Mouse (Mus musculus) G1E (cell line): ENCODE data around the gene Gm11011. TPM values are rescaled to one million over a fixed set of nuclear protein-coding genes. Genes with fewer than 3 reads are reported as not detected.

Experiments used
- ATAC-seq: 2 replicates; pipeline ENCODE4 v1.8.0; 2016; ENCODE audit warnings: mild to moderate bottlenecking; ENCODE audit not compliant: insufficient number of reproducible peaks, poor library complexity, low FRiP score, severe bottlenecking; ENCODE audit errors: extremely low read depth
- DNase-seq: peaks from one replicate; pipeline ENCODE4 v3.0.0; 2012; ENCODE audit warnings: low spot score
- H3K27me3 ChIP-seq: 2 replicates; pipeline ENCODE4 v1.6.1; 2012; ENCODE audit warnings: mild to moderate bottlenecking, low read length, inconsistent platforms; ENCODE audit not compliant: insufficient read depth
- H3K36me3 ChIP-seq: replicated peaks from 2 replicates; pipeline ENCODE3; 2012; ENCODE audit warnings: mild to moderate bottlenecking, inconsistent platforms
- H3K4me1 ChIP-seq: 2 replicates; pipeline ENCODE4 v1.6.1; 2012; ENCODE audit warnings: low read depth, low read length, inconsistent platforms, mixed read lengths; ENCODE audit not compliant: insufficient read depth
- H3K4me3 ChIP-seq: 2 replicates; pipeline ENCODE4 v1.5.1; 2012; ENCODE audit warnings: low read depth, mild to moderate bottlenecking, inconsistent platforms, low read length, moderate library complexity, mixed read lengths
- H3K9me3 ChIP-seq: replicated peaks from 2 replicates; pipeline ENCODE4 v1.6.1; 2012; ENCODE audit warnings: inconsistent platforms
- CTCF ChIP-seq: IDR thresholded peaks from 2 replicates; pipeline ENCODE4 v1.5.1; 2012; ENCODE audit warnings: low read depth, low read length, inconsistent platforms, mixed read lengths
- GATA1 ChIP-seq: IDR thresholded peaks from 2 replicates; pipeline ENCODE4 v1.6.1; 2012; ENCODE audit warnings: borderline replicate concordance, low read length, inconsistent platforms, mixed read lengths
- GATA2 ChIP-seq: IDR thresholded peaks from 2 replicates; pipeline ENCODE4 v1.6.1; 2012; ENCODE audit warnings: low read depth, low read length, inconsistent platforms, borderline replicate concordance
- POLR2AphosphoS5 ChIP-seq: IDR thresholded peaks from 2 replicates; pipeline ENCODE4 v1.6.1; 2012; ENCODE audit warnings: low read depth, low read length, inconsistent platforms; ENCODE audit not compliant: insufficient replicate concordance
- TAL1 ChIP-seq: conservative IDR thresholded peaks from 2 replicates; pipeline ENCODE4 v1.6.1; 2012; ENCODE audit warnings: low read depth, low read length, inconsistent platforms, mixed read lengths
- polyA plus RNA-seq: library from polyadenylated mRNA; stranded (reverse); fragments of >175 nt; gene quantifications from 2 replicates; pipeline ENCODE4 v1.2.3, GENCODE M21; 2012
- total RNA-seq, 2 experiments: library from RNA; stranded (forward) in 1 of 2; stranded (reverse) in 1 of 2; fragments of 200-1000 nt in 1 of 2; fragments of >200 nt in 1 of 2; fragmentation: Nextera tagmentation in 1 of 2; gene quantifications; 2 replicates each; pipeline ENCODE4 v1.2.3; 2014 to 2017

Gene Gm11011
- total and polyA plus RNA-seq, 3 experiments = not detected

DNA sequence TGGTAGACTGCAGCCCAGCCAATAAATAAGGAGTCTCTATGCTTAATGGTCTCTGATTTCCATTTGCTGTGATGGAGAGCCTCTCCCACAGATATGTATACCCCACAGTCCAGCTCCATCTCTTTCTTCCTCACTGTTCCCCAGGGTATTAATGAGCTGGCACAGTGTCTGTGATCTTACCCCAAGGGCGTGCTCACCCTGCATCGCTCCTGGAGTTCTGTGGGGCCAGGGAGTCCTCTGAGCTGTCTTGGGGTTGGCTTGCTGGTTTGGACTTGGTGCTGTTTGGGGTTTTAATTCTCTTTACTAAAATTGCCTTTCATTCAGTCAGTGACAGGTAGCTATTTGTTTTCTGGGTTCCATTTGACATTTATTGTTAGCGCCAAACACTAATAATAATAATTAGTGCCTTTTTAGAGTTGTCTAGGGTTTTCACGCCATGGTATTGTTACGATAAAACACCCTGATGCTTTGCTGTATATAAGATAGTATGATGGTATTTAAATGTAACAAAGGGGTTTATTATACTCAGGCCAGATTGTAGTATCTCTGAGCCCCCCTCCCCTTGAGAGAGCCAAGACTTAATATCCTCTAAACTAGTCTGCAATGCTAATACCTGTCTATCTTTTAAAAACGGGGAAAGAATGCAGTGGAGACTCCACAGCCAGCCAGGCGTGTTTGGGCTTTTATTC, 9.9 kb downstream of the Gm11011 start:
- Histone ChIP-seq H3K4me1 (no peaks in the 10 kb centered on the region), H3K9me3 (peaks cover 83% of the 10 kb centered on the region), H3K27me3 (no peaks in the 10 kb centered on the region), H3K36me3 (no peaks in the 10 kb centered on the region), H3K4me3 (no peak overlapping the region)
- DNase-seq = no peak
- TF ChIP-seq TAL1 = no peak
- no peak for TF ChIP-seq GATA2
- TF ChIP-seq POLR2AphosphoS5 = no peak
- no peak for TF ChIP-seq CTCF
- TF ChIP-seq GATA1 = no peak
- ATAC-seq = no peak

DNA sequence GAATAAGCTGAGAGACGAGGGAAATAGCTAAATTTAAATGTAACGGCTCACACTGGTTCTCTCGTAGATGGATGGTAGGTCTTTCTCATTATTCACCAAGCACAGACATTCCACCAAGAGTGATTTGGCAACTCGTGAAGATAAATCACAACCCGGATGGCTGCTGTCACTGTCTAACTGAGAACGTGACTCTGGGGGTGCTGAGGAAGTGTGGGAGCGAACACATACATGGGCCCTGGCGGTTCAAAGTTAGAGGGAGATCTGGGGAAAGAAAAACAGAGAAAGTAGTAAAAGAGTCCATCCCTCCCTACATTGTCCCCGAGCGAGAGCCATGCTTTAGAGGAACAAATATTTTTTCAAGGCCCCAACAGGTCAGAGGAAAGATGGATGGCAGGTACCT, 17.5 kb downstream of the Gm11011 start:
- H3K36me3 ChIP-seq = no peaks in the 10 kb centered on the region
- H3K4me1 ChIP-seq = no peaks in the 10 kb centered on the region
- H3K9me3 ChIP-seq = peaks cover 77% of the 10 kb centered on the region
- TF ChIP-seq POLR2AphosphoS5 = no peak
- TF ChIP-seq TAL1 = no peak
- TF ChIP-seq GATA2 = no peak
- TF ChIP-seq GATA1 = no peak
- TF ChIP-seq CTCF = no peak
- no peak overlapping the region for H3K4me3 ChIP-seq
- no peaks in the 10 kb centered on the region for H3K27me3 ChIP-seq
- no peak for ATAC-seq
- DNase-seq = no peak

DNA sequence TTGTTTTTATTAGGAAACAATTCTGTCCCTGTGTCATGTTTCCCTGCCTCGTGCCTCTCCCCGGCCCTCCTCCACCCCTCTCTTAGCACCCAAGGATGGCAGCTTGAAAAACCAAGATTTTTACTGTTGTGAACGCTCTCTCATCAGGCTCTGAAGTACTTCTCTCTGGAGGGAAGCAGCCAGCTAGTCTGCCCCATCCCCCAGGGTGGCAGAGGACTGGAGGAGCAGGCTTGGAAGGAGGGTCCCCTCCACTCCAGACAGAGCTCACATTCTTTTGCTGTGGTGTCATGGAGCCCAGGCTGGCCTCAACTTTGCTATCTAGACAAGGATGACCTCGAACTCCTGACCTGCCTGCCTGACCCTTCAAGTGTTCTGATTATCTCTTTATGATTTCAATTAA, 21.4 kb downstream of the Gm11011 start:
- Histone ChIP-seq H3K27me3 (no peaks in the 10 kb centered on the region), H3K36me3 (no peaks in the 10 kb centered on the region), H3K9me3 (peaks cover 72% of the 10 kb centered on the region), H3K4me3 (no peak overlapping the region), H3K4me1 (no peaks in the 10 kb centered on the region)
- TF ChIP-seq CTCF (no peak), TAL1 (no peak), GATA1 (no peak), POLR2AphosphoS5 (no peak), GATA2 (no peak)
- DNase-seq = no peak
- no peak for ATAC-seq

DNA sequence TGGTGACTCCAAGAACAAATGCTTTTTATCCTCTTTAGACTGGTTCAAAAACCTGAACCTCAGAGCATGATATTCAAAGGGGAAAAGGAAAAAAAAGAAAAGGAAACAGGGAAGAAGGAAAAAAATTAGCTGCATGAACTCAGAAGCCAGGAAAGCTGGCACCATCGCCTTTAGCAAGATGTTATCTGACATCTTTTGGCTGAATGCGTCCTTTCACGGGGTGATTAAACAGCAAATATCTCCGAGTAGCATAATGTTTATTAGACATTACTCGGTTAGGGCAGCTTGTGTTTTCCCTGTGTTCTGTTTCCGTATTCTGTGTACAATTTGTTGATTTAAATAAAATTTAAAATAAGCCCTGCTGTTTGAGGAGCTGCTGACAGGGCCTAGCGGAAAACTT, 21.8 kb downstream of the Gm11011 start:
- H3K9me3 ChIP-seq = peaks cover 72% of the 10 kb centered on the region
- no peak for ATAC-seq
- H3K27me3 ChIP-seq = no peaks in the 10 kb centered on the region
- H3K4me1 ChIP-seq = no peaks in the 10 kb centered on the region
- no peaks in the 10 kb centered on the region for H3K36me3 ChIP-seq
- no peak for TF ChIP-seq CTCF
- TF ChIP-seq TAL1 = no peak
- TF ChIP-seq GATA2 = no peak
- no peak for TF ChIP-seq POLR2AphosphoS5
- no peak for TF ChIP-seq GATA1
- H3K4me3 ChIP-seq = no peak overlapping the region
- no peak for DNase-seq

DNA sequence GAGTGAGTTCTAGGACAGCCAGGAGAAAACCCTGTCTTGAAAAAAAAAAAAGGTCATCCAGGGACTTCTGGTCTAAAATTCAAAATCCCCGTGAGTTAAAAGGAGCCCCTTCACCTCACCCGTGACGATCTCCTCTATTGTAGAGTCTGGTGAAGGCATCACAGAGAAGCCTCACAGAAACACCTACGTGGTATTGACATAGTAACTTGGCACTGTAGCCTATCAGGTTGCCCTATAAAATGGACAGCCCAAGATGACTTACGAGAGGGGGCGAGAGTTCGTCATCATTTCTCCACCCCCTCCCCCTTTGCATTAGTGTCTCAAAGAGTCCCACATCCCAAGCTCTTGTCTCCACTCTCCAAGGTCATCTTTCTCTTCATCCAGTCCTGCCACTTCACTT, 41.9 kb downstream of the Gm11011 start:
- Histone ChIP-seq H3K36me3 (no peaks in the 10 kb centered on the region), H3K27me3 (no peaks in the 10 kb centered on the region), H3K4me1 (no peaks in the 10 kb centered on the region), H3K4me3 (no peak overlapping the region), H3K9me3 (peaks cover 77% of the 10 kb centered on the region)
- ATAC-seq (no peak), DNase-seq (no peak)
- no peak for TF ChIP-seq TAL1
- no peak for TF ChIP-seq GATA1
- no peak for TF ChIP-seq GATA2

DNA sequence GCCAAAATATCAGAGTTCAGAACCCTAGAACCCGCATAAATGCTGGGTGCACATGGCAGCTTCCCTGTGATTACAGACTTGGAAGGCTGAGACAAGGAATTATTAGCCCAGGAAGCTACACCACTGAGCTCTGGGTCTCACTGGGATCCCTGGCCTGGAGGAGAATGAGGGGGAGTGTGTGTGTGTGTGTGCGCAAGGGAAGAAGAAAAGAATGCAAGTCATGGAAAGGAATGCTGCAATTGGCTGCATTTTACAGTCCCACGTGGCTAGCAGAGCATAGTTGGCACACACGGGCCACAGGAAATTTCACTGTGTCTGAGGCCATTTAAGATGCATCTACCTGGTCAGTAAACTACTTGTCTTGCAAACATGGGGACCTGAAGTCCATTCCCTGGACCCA, 48.6 kb downstream of the Gm11011 start:
- DNase-seq (no peak), ATAC-seq (no peak)
- H3K36me3 ChIP-seq = no peaks in the 10 kb centered on the region
- TF ChIP-seq POLR2AphosphoS5 (no peak), GATA1 (no peak), TAL1 (no peak), CTCF (no peak), GATA2 (no peak)
- no peaks in the 10 kb centered on the region for H3K4me1 ChIP-seq
- no peak overlapping the region for H3K4me3 ChIP-seq
- no peaks in the 10 kb centered on the region for H3K27me3 ChIP-seq
- peaks cover 77% of the 10 kb centered on the region for H3K9me3 ChIP-seq

Other genes starting within 250 kb of the Gm11011 start
- not detected in 2 replicates for gene Tshz2, start 45.3 kb upstream of the Gm11011 start, total RNA-seq (2014; fragmentation: Nextera tagmentation)
- gene Tshz2, start 45.3 kb upstream of the Gm11011 start, total RNA-seq (2017) = 0.12 and 0.16 TPM in 2 replicates
- 0.04 TPM in 1 of 2 replicates, not detected in the other for gene Tshz2, start 45.3 kb upstream of the Gm11011 start, polyA plus RNA-seq